Mouse (Mus musculus): ENCODE measurements around the gene Reg3a. TPM values are rescaled to one million over a fixed set of nuclear protein-coding genes. Genes with fewer than 3 reads are reported as not detected.

Gene Reg3a
- polyA plus RNA-seq, 1 experiment from 2014 or later: not detected

Other genes starting within 250 kb of the Reg3a start
- gene Reg3b, start 10.1 kb upstream of the Reg3a start, polyA plus RNA-seq (2015; fragmentation: Nextera tagmentation; extraction: Ambion mirVana): not detected in 2 replicates
- not detected in 2 replicates for gene Reg3d, start 1.8 kb upstream of the Reg3a start, polyA plus RNA-seq (2015; fragmentation: Nextera tagmentation; extraction: Ambion mirVana)
- not detected in 2 replicates for gene Reg2, start 14.9 kb downstream of the Reg3a start, polyA plus RNA-seq (2015; fragmentation: Nextera tagmentation; extraction: Ambion mirVana)
- gene Reg1, start 42.0 kb downstream of the Reg3a start, polyA plus RNA-seq (2015; fragmentation: Nextera tagmentation; extraction: Ambion mirVana): not detected in 2 replicates
- gene Reg3g, start 88.2 kb downstream of the Reg3a start, polyA plus RNA-seq (2015; fragmentation: Nextera tagmentation; extraction: Ambion mirVana): not detected in 2 replicates

Data from liver, embryonic 13.5 days (tissue).